Mouse (Mus musculus) induced T-regulatory cell, adult 2 months (primary cell): Measurements from ENCODE around the gene Gm11237.
"Not testable (repeated sequence)": the region's sequence is repeated elsewhere in the genome, so short reads cannot be mapped to it uniquely, and the experiment has no call there.

Experiments used
- DNase-seq: peaks from one replicate; pipeline ENCODE4 v3.0.0-alpha.2; 2012; ENCODE audit warnings: low read depth

Gene Gm11237

GRCm38 (mm10) chr4:73622684-73623083, at the start of gene Gm11237:
TSS of gene Gm11237 (plus strand) at chr4:73622984.
- not testable (repeated sequence) for DNase-seq

DNA sequence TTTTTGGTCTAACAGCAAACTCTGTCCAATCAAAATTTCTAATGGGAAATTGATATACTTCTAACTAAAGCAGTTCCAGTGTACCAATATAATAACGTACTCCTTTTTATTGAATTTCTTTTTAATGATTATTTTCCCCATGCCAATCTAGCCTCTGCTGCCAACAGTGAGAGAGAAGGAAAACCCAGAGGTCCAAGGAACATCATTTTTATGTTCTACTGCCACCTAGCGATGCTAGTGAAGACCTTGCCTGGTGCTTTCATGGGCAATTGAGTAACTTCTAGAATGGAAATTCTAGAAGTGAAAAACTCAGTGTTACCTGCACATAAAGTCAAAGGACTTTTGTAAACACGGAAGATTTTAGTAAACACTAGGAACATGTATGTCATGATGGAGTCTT, 23.5 kb upstream of the Gm11237 start:
- no peak for DNase-seq

DNA sequence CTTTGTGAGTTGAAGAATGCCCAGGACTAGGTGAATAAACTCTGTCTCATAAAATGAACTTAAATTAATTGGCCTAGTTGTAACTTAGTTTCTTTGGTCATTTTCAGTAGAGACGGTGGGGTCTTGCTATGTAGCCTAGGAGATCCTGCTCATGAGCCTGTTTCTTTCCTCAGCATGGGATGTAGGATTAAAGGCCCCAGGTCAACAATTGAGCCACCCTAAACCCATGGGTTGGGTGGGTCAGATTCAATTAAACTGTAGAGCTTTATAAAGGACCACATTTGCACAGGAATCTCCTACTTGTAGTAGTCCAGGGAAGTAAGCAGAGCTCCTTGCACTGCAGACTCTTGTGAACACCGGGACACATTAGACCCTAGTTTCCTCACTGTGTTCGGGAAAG, 15.2 kb upstream of the Gm11237 start, which contains the start of gene Gm11238:
Gm11238 (plus strand) TSS at position 301 of the 400 bp plus-strand sequence.
- not testable (repeated sequence) for DNase-seq

DNA sequence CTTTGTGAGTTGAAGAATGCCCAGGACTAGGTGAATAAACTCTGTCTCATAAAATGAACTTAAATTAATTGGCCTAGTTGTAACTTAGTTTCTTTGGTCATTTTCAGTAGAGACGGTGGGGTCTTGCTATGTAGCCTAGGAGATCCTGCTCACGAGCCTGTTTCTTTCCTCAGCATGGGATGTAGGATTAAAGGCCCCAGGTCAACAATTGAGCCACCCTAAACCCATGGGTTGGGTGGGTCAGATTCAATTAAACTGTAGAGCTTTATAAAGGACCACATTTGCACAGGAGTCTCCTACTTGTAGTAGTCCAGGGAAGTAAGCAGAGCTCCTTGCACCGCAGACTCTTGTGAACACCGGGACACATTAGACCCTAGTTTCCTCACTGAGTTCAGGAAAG, 15.0 kb downstream of the Gm11237 start, which contains the start of gene Gm11236:
Gm11236 (plus strand) TSS at position 301 of the 400 bp plus-strand sequence.
- not testable (repeated sequence) for DNase-seq

- DNase-seq = not testable (repeated sequence)
These were observed 39.1 kb downstream of the Gm11237 start for GRCm38 (mm10) chr4:73661864-73662263.

DNA sequence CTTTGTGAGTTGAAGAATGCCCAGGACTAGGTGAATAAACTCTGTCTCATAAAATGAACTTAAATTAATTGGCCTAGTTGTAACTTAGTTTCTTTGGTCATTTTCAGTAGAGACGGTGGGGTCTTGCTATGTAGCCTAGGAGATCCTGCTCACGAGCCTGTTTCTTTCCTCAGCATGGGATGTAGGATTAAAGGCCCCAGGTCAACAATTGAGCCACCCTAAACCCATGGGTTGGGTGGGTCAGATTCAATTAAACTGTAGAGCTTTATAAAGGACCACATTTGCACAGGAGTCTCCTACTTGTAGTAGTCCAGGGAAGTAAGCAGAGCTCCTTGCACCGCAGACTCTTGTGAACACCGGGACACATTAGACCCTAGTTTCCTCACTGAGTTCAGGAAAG, 45.3 kb downstream of the Gm11237 start, which contains the start of gene Gm11239:
Gm11239 (plus strand) TSS at position 301 of the 400 bp plus-strand sequence.
- DNase-seq = not testable (repeated sequence)
